Mouse (Mus musculus): ENCODE measurements around the gene Cyp2u1.

Cyp2u1 gene

GRCm38 (mm10) chr3:131306255-131306654, 3.2 kb upstream of the Cyp2u1 start:
- DNase-seq (ENCODE audit: low spot score): no peak

DNA sequence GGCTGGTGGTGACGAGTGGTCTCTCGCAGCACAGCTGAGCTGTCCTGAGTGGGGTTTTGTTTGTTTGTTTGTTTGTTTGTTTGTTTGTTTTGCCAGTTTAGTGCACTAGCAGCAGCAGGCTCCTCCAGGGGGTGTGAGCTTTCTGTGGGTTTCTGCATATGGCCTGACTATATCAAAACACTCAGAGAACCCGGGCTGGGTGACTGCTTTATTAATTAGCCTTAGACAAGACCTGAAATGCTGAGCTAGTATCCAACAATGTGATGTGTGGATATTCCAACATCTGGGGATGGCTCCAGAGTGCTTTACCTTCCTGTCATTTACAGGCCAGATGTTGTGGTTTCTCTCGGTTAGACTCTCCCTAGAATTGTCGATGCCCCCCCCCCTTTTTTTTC, 290 bp upstream of the Cyp2u1 start:
- DNase-seq (ENCODE audit: low spot score): no peak

DNA sequence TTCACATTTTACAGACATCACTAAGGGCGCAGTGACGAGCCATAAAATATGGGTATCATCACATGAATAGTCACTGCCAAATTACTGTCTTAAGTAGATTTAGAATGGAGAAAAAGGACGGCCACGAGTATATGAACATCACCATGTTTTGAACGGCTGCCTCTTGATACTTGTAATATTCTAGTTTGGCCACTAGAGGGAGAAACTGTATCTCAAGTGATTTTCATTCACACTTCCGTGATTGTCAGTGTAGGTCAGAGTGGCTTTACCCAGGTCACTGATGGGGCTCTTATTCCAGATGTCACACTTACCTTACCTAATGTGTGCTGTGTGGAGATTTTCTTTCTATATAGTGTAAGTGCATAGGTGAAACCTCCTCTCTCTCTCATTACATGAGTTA, 3.1 kb downstream of the Cyp2u1 start:
- no peak for DNase-seq (ENCODE audit: low spot score)

- DNase-seq (ENCODE audit: low spot score): no peak
Observed at GRCm38 (mm10) chr3:131299078-131299477, 3.9 kb downstream of the Cyp2u1 start.

DNA sequence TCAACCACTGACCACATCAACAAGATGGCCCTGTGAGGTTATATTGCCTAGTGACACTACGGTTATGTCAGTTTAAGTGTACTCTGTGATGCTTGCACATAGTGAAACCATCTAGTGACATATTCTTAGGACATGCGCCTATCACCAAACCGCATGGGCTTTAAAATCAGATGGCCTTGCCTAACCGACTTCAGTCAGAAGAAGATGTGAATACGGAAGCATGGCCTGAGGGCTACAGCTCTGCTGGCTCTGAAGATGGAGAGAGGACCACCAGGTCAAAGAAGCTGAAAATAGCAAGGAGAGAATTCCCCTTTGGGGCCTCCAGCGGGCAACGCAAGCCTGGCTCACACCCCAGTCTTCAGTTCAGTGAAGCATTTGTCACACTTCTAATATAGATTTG, 6.1 kb downstream of the Cyp2u1 start:
- DNase-seq (ENCODE audit: low spot score): no peak

DNA sequence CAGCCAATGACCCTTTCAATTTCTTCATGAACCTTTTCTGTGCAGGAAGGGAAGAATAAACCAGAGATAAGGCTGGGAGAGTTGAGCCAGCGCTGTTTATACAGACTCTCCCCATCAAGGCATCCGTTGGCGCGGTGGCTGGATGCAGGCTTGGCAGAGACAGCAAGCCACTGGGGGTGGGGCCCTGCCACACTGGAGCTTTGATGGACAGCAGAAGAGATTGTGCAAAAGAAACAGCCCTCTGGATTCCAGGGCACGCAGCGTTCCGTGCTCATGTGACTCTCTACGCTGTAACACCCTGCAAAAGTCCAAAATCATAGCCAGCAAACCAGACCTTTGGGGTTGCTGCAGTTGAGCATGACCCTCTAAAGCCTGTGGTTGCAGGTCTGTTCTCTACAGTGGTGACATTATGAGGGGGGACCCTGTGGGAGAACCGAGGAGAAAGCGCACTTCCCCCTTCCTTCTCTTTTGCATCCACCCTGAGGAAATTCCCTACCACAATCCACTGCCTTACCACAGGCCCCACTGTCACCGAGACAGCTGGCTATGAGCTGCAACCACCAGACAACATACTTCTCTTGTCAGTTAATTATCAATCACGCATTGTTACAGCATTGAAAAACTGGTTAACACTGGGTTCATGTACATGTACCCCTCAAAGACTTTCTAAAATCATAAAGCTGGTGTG, 7.4 kb downstream of the Cyp2u1 start:
- no peak for DNase-seq (ENCODE audit: low spot score)

GRCm38 (mm10) chr3:131294503-131294902, 8.5 kb downstream of the Cyp2u1 start:
- DNase-seq (ENCODE audit: low spot score): no peak

DNA sequence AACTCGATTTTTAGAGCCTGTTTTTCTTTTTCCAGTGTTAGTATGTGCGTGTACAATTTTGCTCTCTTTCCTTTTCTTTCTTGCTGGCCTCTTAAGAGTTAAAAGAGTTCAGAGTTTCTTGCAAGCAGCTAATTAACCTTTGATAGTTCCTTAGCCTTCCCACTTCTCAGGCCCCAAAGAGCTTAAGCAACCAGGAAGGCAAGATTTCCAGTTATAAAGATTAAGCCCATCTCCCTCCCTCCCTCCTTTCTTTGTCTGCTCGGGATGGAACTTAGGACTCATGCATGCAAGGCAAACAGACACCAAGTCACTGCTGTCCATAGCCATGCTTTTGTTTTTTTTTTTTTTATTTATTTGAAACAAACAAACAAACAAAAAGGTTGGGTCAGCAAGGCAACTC, 10.1 kb downstream of the Cyp2u1 start:
- DNase-seq (ENCODE audit: low spot score): no peak

DNA sequence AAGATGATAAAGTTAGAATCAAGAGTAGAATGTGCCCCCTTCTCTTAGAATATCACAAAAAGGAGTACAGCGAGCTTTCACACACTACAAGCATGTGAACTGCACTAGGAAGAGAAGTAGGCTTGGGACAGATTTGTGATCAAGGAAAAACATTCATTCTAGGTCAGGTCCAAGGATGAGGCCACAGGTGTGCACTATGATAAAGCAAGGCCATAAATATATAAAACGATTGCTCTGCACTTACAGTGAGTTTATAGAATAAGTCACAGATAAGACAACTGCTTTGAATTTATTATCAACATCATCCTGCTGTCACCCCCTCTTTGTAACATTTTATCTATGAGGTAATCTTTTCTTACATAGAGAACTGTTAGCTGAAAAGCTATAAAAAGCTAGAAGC, 10.7 kb downstream of the Cyp2u1 start:
- DNase-seq (ENCODE audit: low spot score): no peak

DNA sequence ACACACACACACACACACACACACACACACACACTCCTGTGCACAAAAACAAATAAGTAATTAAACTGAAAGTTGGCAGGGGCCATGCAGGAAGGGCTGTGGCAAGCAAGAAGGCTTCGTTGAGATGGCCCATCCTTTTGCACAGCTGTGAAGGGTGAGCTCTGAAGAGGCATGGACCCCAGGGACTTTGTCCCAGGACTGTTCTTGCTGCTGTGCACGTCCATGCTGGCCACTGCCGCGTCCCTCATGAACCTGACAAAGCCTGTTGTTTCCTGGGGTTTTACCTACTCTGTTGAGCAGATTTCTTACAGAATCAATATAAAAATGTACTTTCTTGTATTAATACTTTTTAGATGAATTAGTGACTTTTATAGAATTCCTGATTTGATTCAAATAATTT, 11.1 kb downstream of the Cyp2u1 start:
- DNase-seq (ENCODE audit: low spot score): no peak

DNA sequence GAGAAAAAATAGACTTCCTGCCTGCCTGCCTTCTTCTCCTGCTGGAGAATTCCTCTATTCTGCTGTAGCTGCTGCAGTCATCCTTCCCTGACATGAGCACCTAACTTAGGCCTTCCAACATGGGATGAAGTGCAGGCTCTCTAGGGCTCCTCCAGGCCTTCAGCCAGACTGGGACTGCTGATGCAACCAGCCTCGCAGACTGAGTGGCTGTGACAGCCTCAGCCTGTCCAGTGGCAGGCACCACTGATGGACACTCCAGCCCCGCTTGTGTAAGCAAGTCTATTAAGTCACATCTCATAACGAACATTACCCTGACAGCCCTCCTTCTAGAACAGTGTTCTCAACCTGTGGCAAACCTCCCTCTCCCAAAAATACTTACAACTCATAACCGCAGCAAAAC, 28.9 kb downstream of the Cyp2u1 start:
- no peak for DNase-seq (ENCODE audit: low spot score)

DNA sequence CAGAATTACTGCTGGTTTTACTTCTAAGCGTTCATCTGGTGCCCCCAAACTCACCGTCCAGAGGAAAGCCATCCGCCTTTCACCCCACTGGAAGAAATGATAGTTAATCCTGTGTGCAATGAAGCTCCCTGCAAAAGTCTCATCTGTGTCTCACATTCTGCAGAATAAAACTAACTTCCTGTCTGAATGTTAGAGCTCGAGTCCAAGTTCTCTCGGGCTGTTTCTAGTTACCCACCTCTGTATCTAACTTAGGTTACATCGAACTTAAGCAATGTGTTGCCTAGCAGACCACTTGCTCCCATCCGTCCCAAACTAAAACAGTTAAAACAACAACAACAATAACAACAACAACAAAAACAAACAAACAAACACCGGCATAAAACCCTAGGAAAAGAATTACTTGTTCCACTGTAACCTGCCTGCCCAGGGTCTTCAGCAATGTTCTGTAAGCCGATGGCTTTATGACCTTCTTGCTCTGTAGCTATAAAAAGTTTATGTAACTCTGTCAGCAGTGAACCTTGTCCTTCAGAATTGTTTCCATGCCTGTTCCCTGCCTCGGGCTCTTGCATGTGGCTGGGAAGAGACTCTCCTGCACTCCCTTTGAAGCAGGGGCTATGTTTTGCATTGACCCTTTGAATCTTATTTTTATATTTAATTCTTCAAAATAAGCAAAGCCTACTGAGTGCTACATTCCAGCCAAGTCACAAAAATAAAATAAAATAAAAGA, 30.5 kb downstream of the Cyp2u1 start:
- DNase-seq (ENCODE audit: low spot score): no peak

DNA sequence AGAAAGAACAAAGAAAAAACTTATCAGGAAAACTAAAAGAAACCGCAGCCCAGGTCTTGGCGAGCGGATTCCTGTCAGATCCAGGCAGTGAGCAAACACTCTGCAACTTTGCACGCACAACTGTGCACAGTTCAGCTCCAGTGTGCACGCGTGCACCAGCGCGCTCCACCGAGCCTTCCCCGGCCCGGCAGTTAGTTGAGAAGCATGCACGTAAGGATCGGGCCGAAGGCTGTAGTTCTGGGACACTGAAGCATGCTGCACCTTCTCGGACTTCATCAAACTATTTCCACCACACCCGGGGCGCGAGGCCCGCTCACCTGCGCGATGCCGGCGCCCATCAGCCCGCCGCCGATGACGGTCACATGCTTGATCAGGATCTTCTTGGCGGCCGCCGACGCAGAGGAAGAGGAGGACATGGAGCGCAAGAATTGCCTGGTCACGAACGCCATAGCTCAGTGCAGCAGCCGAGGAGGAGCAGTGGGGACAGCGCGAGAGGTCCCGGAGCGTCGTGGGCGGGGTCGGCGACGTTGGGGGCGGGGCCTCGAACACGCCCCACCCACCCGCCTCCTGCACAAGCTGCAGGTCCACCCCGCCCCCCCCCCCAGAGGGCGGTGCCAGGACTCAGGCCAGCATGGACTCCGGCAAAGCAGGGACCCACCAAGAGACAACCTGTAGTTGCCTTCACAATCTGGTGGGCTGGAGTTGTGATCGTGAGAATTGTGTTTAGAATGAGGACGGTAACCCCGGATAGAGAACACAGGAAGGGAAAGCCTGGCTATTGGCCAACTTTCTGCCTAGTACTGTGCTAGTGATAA, 31.3 kb downstream of the Cyp2u1 start, which contains the start of gene Hadh:
Gene Hadh (minus strand): TSS at position 543 of the 815 bp plus-strand sequence.
- peak; percentile 88 for DNase-seq (ENCODE audit: low spot score)

GRCm38 (mm10) chr3:131271157-131271556, 31.9 kb downstream of the Cyp2u1 start:
- peak; percentile 58 for DNase-seq (ENCODE audit: low spot score)

DNA sequence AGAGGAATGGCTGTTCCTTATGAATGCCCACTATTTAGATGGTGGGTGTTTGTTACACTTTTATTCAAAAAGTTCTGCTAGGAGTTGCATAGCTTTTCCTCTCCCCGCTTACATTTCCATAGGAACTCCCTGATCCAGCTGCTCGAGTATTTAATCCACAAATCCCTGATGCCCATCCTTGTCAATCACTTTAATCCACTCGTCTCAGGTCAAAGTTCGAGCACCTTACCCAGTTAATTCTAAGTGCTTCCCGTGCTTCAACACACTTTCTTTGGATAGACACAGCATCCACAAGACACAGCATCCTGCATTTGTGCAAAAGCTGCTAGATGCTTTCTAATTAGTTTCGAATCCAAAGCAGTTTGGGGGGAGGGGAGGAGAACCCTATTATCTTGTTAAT, 32.6 kb downstream of the Cyp2u1 start:
- DNase-seq (ENCODE audit: low spot score): no peak

- no peak for DNase-seq (ENCODE audit: low spot score)
Observed at GRCm38 (mm10) chr3:131266366-131267050, 36.5 kb downstream of the Cyp2u1 start.

- DNase-seq (ENCODE audit: low spot score): no peak
Observed at GRCm38 (mm10) chr3:131265516-131265915, 37.5 kb downstream of the Cyp2u1 start.

- DNase-seq (ENCODE audit: low spot score): no peak
Observed at GRCm38 (mm10) chr3:131263766-131264486, 39.1 kb downstream of the Cyp2u1 start.

DNA sequence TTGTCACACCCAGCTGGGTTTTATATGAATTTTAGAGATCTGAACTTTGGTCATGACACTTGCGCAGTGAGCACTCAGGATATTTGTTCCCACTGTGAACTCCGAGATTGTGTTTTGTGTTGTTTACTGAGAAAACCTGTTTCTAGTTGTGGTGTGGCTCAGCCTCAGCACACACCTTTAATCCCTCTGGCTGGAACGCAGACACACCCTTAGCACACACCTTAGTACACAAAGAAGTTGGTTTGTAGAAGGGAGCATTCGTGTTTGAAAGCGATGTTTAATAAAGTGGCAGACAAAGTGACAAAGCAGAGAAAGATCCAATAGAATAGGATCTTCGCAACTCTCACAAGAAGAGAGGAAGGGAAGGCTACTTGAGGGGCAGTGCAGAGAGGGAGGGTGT, 42.6 kb downstream of the Cyp2u1 start:
- DNase-seq (ENCODE audit: low spot score): no peak

DNA sequence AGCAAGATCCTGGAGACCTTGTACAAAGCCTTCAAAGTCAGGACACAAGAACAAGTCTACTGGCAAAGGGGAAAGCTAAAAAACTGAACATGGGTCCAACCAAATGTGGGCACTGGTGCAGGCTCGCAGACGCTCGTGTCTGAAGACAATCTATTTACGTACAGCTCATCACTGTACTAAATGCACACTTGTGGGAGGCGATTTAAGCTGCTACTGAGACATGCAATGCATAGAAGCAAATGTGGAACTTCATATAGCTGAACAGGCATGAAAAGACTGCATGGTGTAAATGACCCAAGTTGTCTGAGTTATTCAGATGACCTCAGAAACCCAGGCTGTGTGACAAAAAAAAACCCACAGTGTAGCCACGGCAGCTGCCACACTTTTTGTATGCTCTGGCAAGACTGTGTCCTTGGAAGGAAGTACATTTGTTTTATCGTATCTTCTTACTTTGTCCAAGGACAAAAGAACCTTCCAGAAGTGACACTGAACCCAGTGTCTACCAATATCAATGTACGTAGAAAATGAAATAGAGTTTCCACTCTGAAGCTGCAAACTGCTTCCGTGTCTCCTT, 43.5 kb downstream of the Cyp2u1 start:
- no peak for DNase-seq (ENCODE audit: low spot score)

DNA sequence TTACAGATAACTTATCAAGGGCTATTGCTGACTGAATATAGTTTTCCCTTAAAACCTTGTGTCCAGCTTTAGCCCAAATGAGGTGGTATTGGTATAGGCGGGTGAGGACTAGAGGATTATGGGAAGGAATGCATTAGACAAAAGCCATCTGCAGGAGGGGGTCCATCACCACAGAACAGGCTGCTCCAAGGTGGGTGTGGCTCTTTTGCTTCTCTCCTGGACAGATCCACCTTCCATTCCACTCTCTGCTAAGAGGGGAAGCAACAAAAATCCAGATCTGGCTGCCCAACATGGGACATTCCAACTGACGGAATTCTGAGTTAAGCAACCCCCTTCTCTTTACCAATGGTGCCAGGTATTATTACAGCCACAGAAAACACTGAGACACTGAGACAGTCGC, 44.1 kb downstream of the Cyp2u1 start:
- DNase-seq (ENCODE audit: low spot score): no peak
